Mouse (Mus musculus): ENCODE measurements at regions not wholly inside any gene's neighbourhood (a gene's known extent, or its start where the extent isn't known, plus 50 kb on each side); places are given as distances from the start of the nearest gene placed in this dataset.

DNA sequence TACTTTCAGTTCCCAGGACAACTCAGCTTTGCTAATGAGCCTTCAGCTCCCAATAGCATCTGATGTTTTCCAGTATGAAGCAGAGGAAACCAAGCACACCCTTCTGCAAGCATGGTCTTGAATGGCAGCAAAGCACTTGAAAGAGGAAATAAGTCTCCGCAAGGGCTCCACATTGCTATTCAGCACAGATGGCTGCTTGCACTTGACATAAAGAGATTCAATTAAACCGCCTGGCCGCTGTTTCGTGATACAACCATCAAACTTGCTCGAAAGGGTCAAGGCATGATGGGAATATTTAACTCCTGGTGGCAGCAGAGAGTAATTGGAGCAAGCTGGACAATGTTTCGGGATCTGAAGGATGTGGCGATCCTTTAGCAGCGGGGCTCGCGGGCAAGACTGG lies 54.3 kb upstream of the Mmp2 start:
- no peak overlapping the region for H3K27ac ChIP-seq
- H3K4me3 ChIP-seq = no peak overlapping the region
- no peak for ATAC-seq (ENCODE audit: insufficient number of reproducible peaks, insufficient read depth, low FRiP score, low TSS enrichment)
- 77% methylated on average over 10 of the region's 10 CpGs for WGBS
- H3K9me3 ChIP-seq = no peaks in the 10 kb centered on the region
- no peak overlapping the region for H3K9ac ChIP-seq
- no peaks in the 10 kb centered on the region for H3K36me3 ChIP-seq
- H3K27me3 ChIP-seq = no peaks in the 10 kb centered on the region
- H3K4me2 ChIP-seq (replicated peaks) = no peak overlapping the region
- H3K4me1 ChIP-seq = no peaks in the 10 kb centered on the region

DNA sequence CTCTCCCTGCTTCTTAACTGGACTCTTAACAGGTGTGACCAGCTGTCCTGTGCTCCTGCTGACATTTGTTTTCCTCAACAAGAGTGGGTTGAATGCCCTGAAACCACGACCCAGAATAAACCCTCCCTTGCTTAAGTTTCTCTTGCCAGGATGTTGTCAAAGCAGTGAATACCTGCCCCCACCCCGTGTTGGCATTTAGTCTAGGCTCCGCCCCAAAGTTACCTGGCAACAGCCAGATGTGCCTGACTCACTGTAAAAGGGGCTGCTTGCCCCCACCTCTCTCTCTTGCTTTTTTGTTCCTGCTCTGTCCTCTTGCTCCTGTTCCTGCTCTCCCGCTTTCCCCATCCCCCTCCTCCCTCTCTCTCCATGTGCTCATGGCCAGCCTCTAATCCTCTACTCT lies 51.9 kb upstream of the Mmp2 start:
- no peaks in the 10 kb centered on the region for H3K4me1 ChIP-seq
- H3K4me3 ChIP-seq = no peak overlapping the region
- H3K27ac ChIP-seq = no peak overlapping the region
- H3K9ac ChIP-seq = no peak overlapping the region
- no peaks in the 10 kb centered on the region for H3K36me3 ChIP-seq
- WGBS = 56% methylated on average over 4 of the region's 4 CpGs
- H3K9me3 ChIP-seq = no peaks in the 10 kb centered on the region
- H3K4me2 ChIP-seq (replicated peaks) = no peak overlapping the region
- no peak for ATAC-seq (ENCODE audit: insufficient number of reproducible peaks, insufficient read depth, low FRiP score, low TSS enrichment)
- no peaks in the 10 kb centered on the region for H3K27me3 ChIP-seq

DNA sequence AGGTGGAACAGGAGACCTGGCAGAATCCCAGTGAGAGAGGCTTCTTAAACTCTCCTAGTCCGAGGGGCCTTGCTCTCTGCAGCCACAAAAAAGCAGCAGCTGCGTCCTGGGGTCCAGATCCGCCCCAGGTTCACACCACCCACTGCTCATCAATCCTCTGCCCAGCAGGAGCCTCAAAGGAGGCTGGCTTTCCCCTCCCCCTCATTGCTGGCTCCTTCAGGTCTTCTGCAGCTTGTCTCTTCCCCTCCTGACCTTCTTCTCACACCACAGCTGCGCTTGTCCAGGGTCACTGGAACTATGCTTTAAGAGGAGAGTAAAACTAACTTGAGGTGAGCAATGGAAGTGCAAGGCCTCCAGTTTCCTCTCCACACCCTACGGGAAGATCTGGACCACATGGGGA lies 50.0 kb upstream of the Mmp2 start:
- H3K4me1 ChIP-seq = no peaks in the 10 kb centered on the region
- H3K27me3 ChIP-seq = no peaks in the 10 kb centered on the region
- H3K9ac ChIP-seq = no peak overlapping the region
- H3K4me3 ChIP-seq = no peak overlapping the region
- H3K27ac ChIP-seq = no peak overlapping the region
- H3K9me3 ChIP-seq = no peaks in the 10 kb centered on the region
- H3K36me3 ChIP-seq = no peaks in the 10 kb centered on the region
- 20% methylated on average over 5 of the region's 5 CpGs for WGBS
- H3K4me2 ChIP-seq (replicated peaks) = no peak overlapping the region
- ATAC-seq (ENCODE audit: insufficient number of reproducible peaks, insufficient read depth, low FRiP score, low TSS enrichment) = no peak

All from embryonic facial prominence, embryonic 12.5 days (tissue).